Mouse (Mus musculus): ENCODE measurements around the gene Crocc2.

The Crocc2 gene

GRCm38 (mm10) chr1:93271751-93272150 is 103.2 kb downstream of the Crocc2 start:
- DNase-seq (ENCODE audit: low spot score in 2 of 2), result no peak

DNA sequence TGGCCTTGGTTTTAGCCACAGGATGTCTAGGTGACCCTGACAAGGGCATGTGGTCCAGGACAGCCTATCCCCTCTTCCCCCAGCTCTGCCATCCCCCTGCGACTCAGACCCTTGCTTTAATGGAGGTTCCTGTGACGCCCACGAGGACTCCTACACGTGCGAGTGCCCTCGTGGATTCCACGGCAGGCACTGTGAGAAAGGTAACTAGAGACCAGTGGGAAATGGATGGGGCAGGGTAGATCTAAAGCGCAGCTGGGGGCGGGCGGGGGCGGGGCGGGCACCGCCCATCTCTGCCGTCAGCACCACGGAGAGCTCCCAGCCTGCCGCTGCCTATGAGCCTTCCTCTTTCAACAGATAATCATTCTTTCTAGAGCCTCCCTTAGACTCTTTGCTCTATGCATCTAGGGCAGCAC is 103.9 kb downstream of the Crocc2 start:
- DNase-seq (ENCODE audit: low spot score in 2 of 2), result no peak

- DNase-seq (ENCODE audit: low spot score in 2 of 2), result no peak
Measured at GRCm38 (mm10) chr1:93275561-93275960, 107.0 kb downstream of the Crocc2 start.

- DNase-seq (ENCODE audit: low spot score in 2 of 2), result no peak
Measured at GRCm38 (mm10) chr1:93277041-93277440, 108.5 kb downstream of the Crocc2 start.

Data from urinary bladder, adult 18-20 months (tissue).